Mouse (Mus musculus) cerebellum, adult 18-20 months (tissue): ENCODE results near the gene Sobp.

Source experiments
- DNase-seq, 2 experiments: peaks; one replicate each; pipeline ENCODE4 v3.0.0; 2021

Gene Sobp

DNA sequence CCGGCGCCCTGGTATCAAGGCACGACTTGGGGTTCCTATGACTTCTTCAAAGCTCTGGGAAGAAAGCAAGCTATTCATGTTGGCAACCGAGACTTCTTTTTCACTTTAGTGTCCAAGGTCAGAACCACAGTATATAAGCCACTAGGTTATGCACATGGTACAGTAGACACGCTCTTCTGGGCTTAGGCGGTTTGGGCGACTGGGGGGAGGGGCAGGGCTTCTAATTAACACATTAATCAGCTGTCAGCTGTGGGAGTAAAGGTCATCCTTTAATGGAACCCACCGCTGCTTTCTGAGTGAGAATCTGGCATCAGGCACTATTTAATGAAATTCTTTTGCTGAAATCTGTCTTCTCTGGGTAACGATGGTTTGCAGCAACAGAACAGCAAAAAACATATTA is 147.3 kb downstream of the Sobp start:
- DNase-seq, result no peak

DNA sequence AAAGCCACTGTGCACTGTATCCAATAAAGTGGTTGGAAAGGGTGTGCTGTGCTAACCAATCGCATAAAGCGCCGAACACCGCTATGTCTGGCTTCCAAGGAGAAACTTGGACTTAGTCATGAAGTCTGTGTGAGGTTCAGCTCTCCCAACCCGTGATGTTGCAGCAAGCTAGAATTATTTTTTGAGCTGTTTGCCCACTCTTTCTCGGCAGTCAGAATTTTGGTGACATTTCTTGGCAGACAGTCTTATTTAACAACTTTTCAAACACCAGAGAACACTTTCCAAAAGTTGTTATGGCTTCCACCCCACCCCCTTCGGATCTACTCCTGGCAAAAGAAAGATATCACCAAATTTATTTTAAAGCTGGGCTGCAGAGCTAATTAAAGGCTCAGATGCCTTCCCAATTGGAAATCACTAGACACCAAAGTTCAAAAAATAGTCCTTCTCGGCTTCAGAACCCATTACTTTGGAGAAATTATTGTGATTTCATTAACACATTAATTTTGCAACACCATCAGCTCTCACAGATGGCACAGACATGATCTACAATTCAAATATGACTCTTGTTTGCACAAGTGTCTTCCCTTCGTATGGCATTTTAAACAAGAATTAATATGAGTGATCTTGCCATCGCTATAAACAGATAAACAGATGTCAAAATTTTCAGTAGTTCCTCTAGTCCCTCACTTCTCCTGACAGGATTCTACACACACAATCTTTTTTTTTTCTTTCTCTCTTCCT is 150.7 kb downstream of the Sobp start:
- no peak for DNase-seq

- DNase-seq, result peak; percentile 32 to 35
Observed at GRCm38 (mm10) chr10:43022190-43022761, 152.1 kb downstream of the Sobp start.

DNA sequence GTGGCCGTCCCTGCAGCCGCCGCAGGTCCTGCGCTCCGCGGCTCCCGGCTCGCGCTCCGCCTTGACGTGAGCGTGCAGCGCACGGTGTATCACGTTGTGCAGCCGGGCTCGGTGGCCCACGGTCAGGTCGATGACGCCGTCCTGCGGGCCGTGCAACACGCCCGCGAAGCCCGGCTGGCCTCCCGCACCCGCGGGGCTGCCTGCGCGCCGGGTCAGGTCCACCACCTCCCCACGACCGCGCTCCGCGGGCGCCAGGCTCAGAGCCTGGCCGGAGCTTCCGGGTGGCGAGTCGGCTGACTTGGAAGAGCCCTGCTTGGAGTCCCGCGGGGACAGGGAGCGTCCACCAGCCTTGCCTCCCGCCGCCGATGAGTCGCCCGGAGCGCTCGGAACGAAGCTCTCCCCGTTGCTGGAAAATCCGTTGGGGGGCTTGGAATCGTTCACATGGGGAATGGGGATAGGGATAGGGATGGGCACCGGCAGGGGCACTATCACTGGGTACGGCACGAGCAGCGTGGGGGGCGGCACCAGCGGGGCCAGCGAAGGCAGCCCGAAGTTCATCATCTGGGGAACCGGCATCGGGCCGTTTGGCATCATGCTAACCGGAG is 152.7 kb downstream of the Sobp start:
- peak; percentile 60 to 70 for DNase-seq

GRCm38 (mm10) chr10:43021017-43021416 is 153.3 kb downstream of the Sobp start:
- peak; percentile 68 to 73 for DNase-seq

DNA sequence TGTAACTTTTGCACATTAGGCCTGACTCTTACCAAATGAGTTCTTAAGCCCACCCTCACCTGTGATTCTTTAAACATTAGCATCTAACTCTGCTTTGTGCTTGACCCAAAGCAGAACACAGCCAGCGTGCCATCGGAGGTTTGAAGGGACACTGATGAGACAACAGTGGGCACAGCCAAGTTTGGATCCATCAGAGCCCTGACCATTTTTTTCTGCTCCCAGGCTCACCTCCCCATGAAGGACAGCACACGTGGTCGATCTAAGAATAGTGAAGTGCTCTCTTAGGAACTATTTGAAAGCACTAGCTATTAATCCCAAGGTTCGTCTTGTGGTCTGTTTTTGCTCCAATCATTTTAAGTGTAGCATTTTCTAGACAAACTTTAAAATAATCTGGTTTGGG is 159.5 kb downstream of the Sobp start:
- DNase-seq, result no peak

GRCm38 (mm10) chr10:43014358-43014757 is 160.0 kb downstream of the Sobp start:
- no peak for DNase-seq

GRCm38 (mm10) chr10:43008116-43008515 is 166.2 kb downstream of the Sobp start:
- no peak for DNase-seq

- DNase-seq, result no peak
Observed at GRCm38 (mm10) chr10:43006534-43006933, 167.8 kb downstream of the Sobp start.

- no peak for DNase-seq
Observed at GRCm38 (mm10) chr10:43005677-43006076, 168.7 kb downstream of the Sobp start.

DNA sequence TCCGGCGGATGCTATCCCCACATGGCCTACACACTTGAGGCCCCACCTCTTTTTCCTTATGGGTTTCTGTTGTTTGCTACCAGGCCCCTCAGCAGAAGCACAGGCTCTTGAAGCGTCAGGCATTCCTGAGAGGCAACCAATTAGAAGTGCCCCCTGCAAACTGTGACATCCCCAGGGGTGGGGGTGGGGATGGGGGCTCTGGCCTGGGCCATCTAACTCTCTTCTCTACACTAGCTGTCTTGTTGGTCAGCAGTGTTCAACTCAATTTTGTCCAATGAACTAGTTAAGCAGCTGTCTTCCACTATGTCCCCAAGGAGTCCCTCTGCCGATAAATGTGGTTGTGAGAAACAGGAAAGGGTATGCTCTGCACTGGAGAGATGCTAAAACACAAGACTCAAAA is 169.3 kb downstream of the Sobp start:
- no peak for DNase-seq

GRCm38 (mm10) chr10:43004174-43004734 is 170.1 kb downstream of the Sobp start:
- DNase-seq, result no peak

- no peak for DNase-seq
Observed at GRCm38 (mm10) chr10:43003466-43003757, 170.9 kb downstream of the Sobp start.

- no peak for DNase-seq
Observed at GRCm38 (mm10) chr10:43002721-43003465, 171.4 kb downstream of the Sobp start.

GRCm38 (mm10) chr10:43002066-43002678 is 172.2 kb downstream of the Sobp start:
- no peak for DNase-seq

GRCm38 (mm10) chr10:43001433-43001832 is 172.9 kb downstream of the Sobp start:
- DNase-seq, result no peak

DNA sequence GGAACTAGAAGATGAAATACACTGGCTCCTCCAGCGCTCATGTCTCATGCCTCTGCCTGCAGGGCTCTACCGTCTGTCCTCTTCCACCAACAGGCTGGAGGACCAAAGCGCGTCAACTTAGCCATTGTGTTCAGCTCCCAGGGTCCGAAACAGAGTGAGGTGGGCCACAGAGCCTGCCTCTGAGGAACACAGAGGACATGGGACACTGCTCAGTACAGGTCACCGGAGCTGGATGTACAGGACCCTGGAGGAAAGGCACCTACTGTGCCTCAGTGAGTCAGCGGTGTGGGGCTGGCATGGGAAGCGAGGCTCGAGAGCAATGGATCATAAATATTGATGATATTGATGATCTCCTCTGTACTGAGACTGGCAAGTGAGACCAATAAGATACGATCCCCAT is 175.0 kb downstream of the Sobp start:
- DNase-seq, result no peak

DNA sequence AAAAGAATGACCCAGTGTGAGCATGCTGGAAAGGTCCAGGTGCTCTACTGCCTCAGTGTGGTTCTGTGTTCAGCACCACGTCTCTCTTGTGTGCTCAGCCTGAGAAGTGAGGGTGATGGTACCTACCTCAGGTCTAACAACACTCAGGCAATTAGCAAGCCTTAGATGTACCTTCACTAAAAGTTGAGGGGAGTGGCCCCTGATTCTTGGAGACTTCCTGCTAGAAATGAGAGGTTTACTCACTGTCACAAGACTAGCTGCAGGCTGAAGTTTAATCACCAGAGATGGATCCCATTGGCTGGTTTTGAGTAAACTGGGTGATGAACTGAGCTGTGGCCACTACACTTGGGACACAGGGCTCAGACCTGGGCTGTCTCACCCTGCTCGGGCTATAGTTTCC is 177.1 kb downstream of the Sobp start:
- no peak for DNase-seq

- DNase-seq, result no peak
Observed at GRCm38 (mm10) chr10:42995484-42995895, 178.8 kb downstream of the Sobp start.

- DNase-seq, result peak; percentile 39 to 43
Observed at GRCm38 (mm10) chr10:42994331-42994782, 180.0 kb downstream of the Sobp start.

DNA sequence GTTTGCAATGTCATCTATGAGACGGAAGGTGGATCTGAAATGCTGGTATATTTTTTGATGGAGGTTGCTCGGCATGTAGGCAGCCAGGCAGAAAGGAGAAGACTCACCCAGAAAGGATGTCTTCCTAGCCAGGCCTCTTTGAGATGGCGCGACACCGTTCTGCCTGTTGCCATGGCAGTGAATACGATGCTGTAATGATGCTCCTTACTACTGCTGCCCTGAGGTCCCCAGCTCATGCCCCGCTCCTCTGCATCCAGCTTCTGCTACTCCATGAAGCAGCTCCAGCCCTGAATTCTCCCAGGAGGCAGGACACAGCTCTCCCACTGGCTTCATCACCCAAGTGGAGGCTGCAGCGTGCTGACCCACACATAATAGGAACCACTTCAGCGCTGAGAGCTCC is 183.3 kb downstream of the Sobp start:
- no peak for DNase-seq

DNA sequence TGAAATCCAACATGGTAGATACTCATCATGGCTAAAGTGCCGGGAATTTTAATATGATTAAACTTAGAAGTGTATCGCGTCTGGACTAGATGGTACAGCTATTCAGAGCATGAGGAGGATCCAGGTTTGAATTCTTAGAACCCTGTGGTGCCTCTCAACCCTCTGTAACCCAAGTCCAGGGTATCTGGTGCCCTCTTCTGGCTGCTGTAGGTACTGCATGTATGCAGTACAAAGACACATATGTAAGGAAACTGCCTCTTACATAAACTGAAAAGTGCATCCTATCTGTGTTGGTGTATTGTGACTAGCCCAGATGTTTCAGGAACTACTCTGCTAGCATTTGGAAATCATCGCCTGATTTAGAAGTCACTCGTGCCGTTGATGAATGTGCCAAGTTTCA is 184.4 kb downstream of the Sobp start:
- peak; percentile 69 to 71 for DNase-seq

- no peak for DNase-seq
Observed at GRCm38 (mm10) chr10:42988627-42989026, 185.7 kb downstream of the Sobp start.
